Mouse (Mus musculus): ENCODE measurements around the gene Megf6.

GRCm38 (mm10) chr4:154204532-154204931 lies 34.0 kb downstream of the Megf6 start:
- TF ChIP-seq POLR2A (IDR thresholded peaks at IDR 0.05; ENCODE audit: control insufficient read depth, extremely low read depth, insufficient read depth, low read length, poor library complexity) (no peak), CTCF (IDR thresholded peaks at IDR 0.05; ENCODE audit: borderline replicate concordance, control insufficient read depth, extremely low read depth, insufficient read depth, low read length, poor library complexity) (no peak)
